Mouse (Mus musculus) thymus, adult 2 months (tissue): ENCODE data around the gene Carmil3. TPM values are rescaled to one million over a fixed set of nuclear protein-coding genes. Genes with fewer than 3 reads are reported as not detected.

Experiments
- DNase-seq: peaks from one replicate; pipeline ENCODE4 v3.0.0; 2021
- H3K27ac ChIP-seq: fragments of 200-500 bp; 2 replicates; pipeline ENCODE4 v1.5.1; 2012; ENCODE audit warnings: low read length, control low read depth; ENCODE audit not compliant: control insufficient read depth, insufficient read depth
- H3K27me3 ChIP-seq: fragments of 200-500 bp; 2 replicates; pipeline ENCODE4 v1.6.1; 2012; ENCODE audit warnings: mild to moderate bottlenecking, low read length, moderate library complexity, mixed read lengths; ENCODE audit not compliant: control insufficient read depth, insufficient read depth
- H3K36me3 ChIP-seq: fragments of 200-500 bp; 2 replicates; pipeline ENCODE4 v1.6.1; 2012; ENCODE audit warnings: mild to moderate bottlenecking, low read length, moderate library complexity; ENCODE audit not compliant: control insufficient read depth, insufficient read depth
- H3K4me1 ChIP-seq: fragments of 200-500 bp; replicated peaks from 2 replicates; pipeline ENCODE4 v1.6.1; 2012; ENCODE audit warnings: low read length; ENCODE audit not compliant: control insufficient read depth, insufficient read depth
- H3K4me3 ChIP-seq: fragments of 200-500 bp; 2 replicates; pipeline ENCODE4 v1.5.1; 2012; ENCODE audit warnings: mild to moderate bottlenecking, low read length, control low read depth, moderate library complexity; ENCODE audit not compliant: control insufficient read depth, insufficient read depth
- CTCF ChIP-seq: fragments of 200-500 bp; IDR thresholded peaks from 2 replicates; pipeline ENCODE4 v1.5.1; 2012; ENCODE audit warnings: mild to moderate bottlenecking, control low read depth, low read length, moderate library complexity, borderline replicate concordance; ENCODE audit not compliant: control insufficient read depth, poor library complexity, insufficient read depth; ENCODE audit errors: extremely low read depth
- POLR2A ChIP-seq: fragments of 200-500 bp; IDR thresholded peaks from 2 replicates; pipeline ENCODE4 v1.6.1; 2012; ENCODE audit warnings: mild to moderate bottlenecking, low read length, control low read depth, moderate library complexity; ENCODE audit not compliant: control insufficient read depth, poor library complexity, insufficient read depth; ENCODE audit errors: extremely low read depth
- WGBS: fragments of 180-500 bp; shearing (Covaris S2); methylation state at CpG from one replicate; pipeline ENCODE4 v1.1.7; 2018; 5-methylcytosine and 5-hydroxymethylcytosine counted together
- polyA plus RNA-seq: library from polyadenylated mRNA; depleted of rRNA; stranded (reverse); fragments of >200 nt; gene quantifications from 2 replicates; pipeline ENCODE4 v1.2.3, GENCODE M21; 2012

Gene Carmil3
- polyA plus RNA-seq, 1 experiment = 25.4 TPM

- WGBS = 2% methylated on average over 30 of the region's 30 CpGs
- peak; percentile 40 for DNase-seq
- Histone ChIP-seq H3K27me3 (peaks cover 7% of the 10 kb centered on the region), H3K36me3 (no peaks in the 10 kb centered on the region), H3K27ac (no peak overlapping the region), H3K4me3 (peak overlapping the region; percentile 66), H3K4me1 (peaks cover 9% of the 10 kb centered on the region)
- TF ChIP-seq POLR2A (no peak), CTCF (no peak)
These were observed 911 bp downstream of the Carmil3 start for GRCm38 (mm10) chr14:55491291-55491833.

- H3K4me3 ChIP-seq = no peak overlapping the region
- WGBS = 74% methylated on average over 3 of the region's 3 CpGs
- TF ChIP-seq CTCF (no peak), POLR2A (no peak)
These were observed 1.7 kb downstream of the Carmil3 start for GRCm38 (mm10) chr14:55492103-55492502.

DNA sequence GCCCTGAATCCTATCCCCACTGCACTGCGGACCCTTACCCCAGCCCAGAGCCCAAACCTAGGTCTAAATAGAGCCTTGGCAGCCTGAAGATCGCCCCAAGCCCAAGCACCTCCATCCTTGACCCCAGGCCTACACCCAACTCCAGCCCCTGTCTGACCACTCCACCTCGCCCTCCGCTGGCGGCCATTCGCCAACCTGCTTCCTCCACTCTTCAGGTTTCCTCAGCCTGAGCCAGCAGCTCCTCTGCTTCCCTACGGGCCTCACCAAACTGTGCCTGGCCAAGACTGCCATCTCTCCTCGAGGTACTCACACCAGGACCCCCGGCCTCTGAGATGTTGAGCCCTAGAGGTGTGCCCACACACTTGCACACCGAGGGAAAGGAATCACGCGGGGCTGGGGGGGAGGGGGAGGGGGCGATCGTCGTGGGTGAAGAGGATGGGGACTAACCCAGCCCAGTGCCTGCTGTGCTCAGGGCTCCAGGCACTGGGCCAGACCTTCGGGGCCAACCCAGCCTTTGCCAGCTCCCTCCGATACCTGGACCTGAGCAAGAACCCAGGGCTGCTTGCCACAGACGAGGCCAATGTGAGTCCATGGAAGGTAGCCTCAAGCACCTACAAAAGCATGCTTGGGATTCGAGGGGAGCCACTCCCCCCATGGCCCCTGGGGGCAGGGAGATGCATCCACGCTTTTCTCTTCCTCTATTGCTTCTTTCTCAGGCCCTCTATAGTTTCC, 5.2 kb downstream of the Carmil3 start:
- Histone ChIP-seq H3K4me1 (peaks cover 9% of the 10 kb centered on the region), H3K36me3 (no peaks in the 10 kb centered on the region), H3K27me3 (peaks cover 7% of the 10 kb centered on the region), H3K4me3 (no peak overlapping the region), H3K27ac (no peak overlapping the region)
- TF ChIP-seq CTCF = no peak
- TF ChIP-seq POLR2A = no peak
- no peak for DNase-seq
- 75% methylated on average over 19 of the region's 20 CpGs for WGBS

More at GRCm38 (mm10) chr14:55492103-55492502, 1.7 kb downstream of the Carmil3 start:
- no peak for DNase-seq
- no peaks in the 10 kb centered on the region for H3K36me3 ChIP-seq
- H3K27ac ChIP-seq = no peak overlapping the region
- peaks cover 9% of the 10 kb centered on the region for H3K4me1 ChIP-seq
- peaks cover 7% of the 10 kb centered on the region for H3K27me3 ChIP-seq

GRCm38 (mm10) chr14:55496761-55497448, 6.5 kb downstream of the Carmil3 start:
- H3K36me3 ChIP-seq = no peaks in the 10 kb centered on the region
- peaks cover 2% of the 10 kb centered on the region for H3K27me3 ChIP-seq
- H3K4me3 ChIP-seq = no peak overlapping the region
- DNase-seq = no peak
- no peak overlapping the region for H3K27ac ChIP-seq
- no peaks in the 10 kb centered on the region for H3K4me1 ChIP-seq
- TF ChIP-seq POLR2A = no peak
- no peak for TF ChIP-seq CTCF
- 80% methylated on average over 16 of the region's 16 CpGs for WGBS

GRCm38 (mm10) chr14:55497449-55497821, 7.0 kb downstream of the Carmil3 start:
- peak; percentile 88 for DNase-seq
- no peaks in the 10 kb centered on the region for H3K27me3 ChIP-seq

DNA sequence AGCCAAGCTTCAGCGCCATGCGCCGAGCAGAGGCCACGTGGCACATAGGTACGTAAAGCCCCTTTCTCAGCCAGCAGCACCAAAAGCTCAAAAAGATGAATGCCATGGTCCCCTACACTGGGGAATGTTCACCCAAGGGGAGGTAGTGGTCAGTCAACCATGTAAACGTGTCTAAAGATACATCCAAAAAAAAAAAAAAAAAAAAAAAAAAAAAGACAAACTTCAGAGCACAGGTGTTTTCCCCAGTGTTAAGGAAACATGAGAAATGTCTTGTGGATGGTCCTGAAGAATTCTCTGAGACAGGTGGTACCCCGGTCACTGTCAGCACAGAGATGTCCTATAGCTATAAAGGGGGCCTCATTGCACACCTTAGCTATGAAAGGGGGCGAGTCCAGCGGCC, 15.2 kb downstream of the Carmil3 start:
- no peak for DNase-seq
- 91% methylated on average over 9 of the region's 9 CpGs for whole genome bisulfite sequencing
- Histone ChIP-seq H3K36me3 (no peaks in the 10 kb centered on the region), H3K4me3 (no peak overlapping the region), H3K4me1 (no peaks in the 10 kb centered on the region), H3K27me3 (no peaks in the 10 kb centered on the region), H3K27ac (no peak overlapping the region)
- TF ChIP-seq POLR2A = no peak
- no peak for TF ChIP-seq CTCF

More at GRCm38 (mm10) chr14:55497449-55497821, 7.0 kb downstream of the Carmil3 start:
- no peak overlapping the region for H3K27ac ChIP-seq
- H3K36me3 ChIP-seq = no peaks in the 10 kb centered on the region
- TF ChIP-seq POLR2A (no peak), CTCF (peak; percentile 96)
- H3K4me1 ChIP-seq = no peaks in the 10 kb centered on the region
- 36% methylated on average over 6 of the region's 6 CpGs for WGBS
- H3K4me3 ChIP-seq = no peak overlapping the region
